Mouse (Mus musculus): ENCODE data around the gene Olfr1358. TPM values are rescaled to one million over a fixed set of nuclear protein-coding genes. Genes with fewer than 3 reads are reported as not detected.
"Not testable (repeated sequence)": the region's sequence is repeated elsewhere in the genome, so short reads cannot be mapped to it uniquely, and the experiment has no call there.

Olfr1358 gene
- polyA plus RNA-seq, 1 experiment from 2014 or later, result not detected

GRCm38 (mm10) chr10:78481928-78482499 lies 35.2 kb upstream of the Olfr1358 start:
- ATAC-seq (ENCODE audit: insufficient read depth, low FRiP score), result peak; percentile 91
- H3K27ac ChIP-seq (ENCODE audit: low read length), result no peak overlapping the region
- no peaks in the 10 kb centered on the region for H3K36me3 ChIP-seq (ENCODE audit: control insufficient read depth, insufficient read depth, low read length)
- H3K9me3 ChIP-seq (replicated peaks; ENCODE audit: control insufficient read depth, low read length), result no peaks in the 10 kb centered on the region
- peak overlapping the region; percentile 86 for H3K4me2 ChIP-seq (ENCODE audit: low read depth, low read length)
- H3K4me3 ChIP-seq (replicated peaks; ENCODE audit: low read length), result peak overlapping the region; percentile 50
- H3K4me1 ChIP-seq (ENCODE audit: control insufficient read depth, insufficient read depth, low read length), result no peaks in the 10 kb centered on the region
- H3K9ac ChIP-seq (ENCODE audit: low read length), result peak overlapping the region; percentile 65
- under 1% methylated on average over 35 of the region's 35 CpGs for WGBS
- H3K27me3 ChIP-seq (ENCODE audit: control insufficient read depth, insufficient read depth, low read length), result no peaks in the 10 kb centered on the region

- not testable (repeated sequence) for H3K27ac ChIP-seq (ENCODE audit: low read length); H3K9ac ChIP-seq (ENCODE audit: low read length); H3K27me3 ChIP-seq (ENCODE audit: control insufficient read depth, insufficient read depth, low read length); H3K4me3 ChIP-seq (replicated peaks; ENCODE audit: low read length); H3K9me3 ChIP-seq (replicated peaks; ENCODE audit: control insufficient read depth, low read length); H3K4me2 ChIP-seq (ENCODE audit: low read depth, low read length); ATAC-seq (ENCODE audit: insufficient read depth, low FRiP score); H3K36me3 ChIP-seq (ENCODE audit: control insufficient read depth, insufficient read depth, low read length); H3K4me1 ChIP-seq (ENCODE audit: control insufficient read depth, insufficient read depth, low read length)
- WGBS, result 57% methylated on average over 2 of the region's 2 CpGs
These were observed 31.9 kb upstream of the Olfr1358 start for GRCm38 (mm10) chr10:78485369-78485768.

GRCm38 (mm10) chr10:78486871-78487270 lies 30.4 kb upstream of the Olfr1358 start:
- ATAC-seq (ENCODE audit: insufficient read depth, low FRiP score), result no peak
- WGBS, result 55% methylated on average over 5 of the region's 5 CpGs

GRCm38 (mm10) chr10:78487431-78488086 lies 29.7 kb upstream of the Olfr1358 start:
- H3K4me2 ChIP-seq (ENCODE audit: low read depth, low read length), result peak overlapping the region; percentile 60
- H3K27me3 ChIP-seq (ENCODE audit: control insufficient read depth, insufficient read depth, low read length), result no peaks in the 10 kb centered on the region
- ATAC-seq (ENCODE audit: insufficient read depth, low FRiP score), result peak; percentile 83
- H3K9me3 ChIP-seq (replicated peaks; ENCODE audit: control insufficient read depth, low read length), result no peaks in the 10 kb centered on the region
- peak overlapping the region; percentile 33 for H3K4me3 ChIP-seq (replicated peaks; ENCODE audit: low read length)
- no peak overlapping the region for H3K27ac ChIP-seq (ENCODE audit: low read length)
- no peaks in the 10 kb centered on the region for H3K36me3 ChIP-seq (ENCODE audit: control insufficient read depth, insufficient read depth, low read length)
- peaks cover 4% of the 10 kb centered on the region; the same call in 1 of the 2 replicates for H3K4me1 ChIP-seq (ENCODE audit: control insufficient read depth, insufficient read depth, low read length)
- 10% methylated on average over 26 of the region's 26 CpGs for WGBS
- H3K9ac ChIP-seq (ENCODE audit: low read length), result peak overlapping the region; percentile 69

More at GRCm38 (mm10) chr10:78486871-78487270, 30.4 kb upstream of the Olfr1358 start:
- Histone ChIP-seq H3K9ac (ENCODE audit: low read length) (no peak overlapping the region), H3K9me3 (replicated peaks; ENCODE audit: control insufficient read depth, low read length) (no peaks in the 10 kb centered on the region), H3K4me3 (replicated peaks; ENCODE audit: low read length) (no peak overlapping the region), H3K27me3 (ENCODE audit: control insufficient read depth, insufficient read depth, low read length) (no peaks in the 10 kb centered on the region), H3K27ac (ENCODE audit: low read length) (no peak overlapping the region), H3K4me2 (ENCODE audit: low read depth, low read length) (no peak overlapping the region), H3K36me3 (ENCODE audit: control insufficient read depth, insufficient read depth, low read length) (no peaks in the 10 kb centered on the region), H3K4me1 (ENCODE audit: control insufficient read depth, insufficient read depth, low read length) (peaks cover 4% of the 10 kb centered on the region; the same call in 1 of the 2 replicates)

GRCm38 (mm10) chr10:78502986-78503733 lies 14.1 kb upstream of the Olfr1358 start:
- no peak overlapping the region for H3K4me2 ChIP-seq (ENCODE audit: low read depth, low read length)
- no peak overlapping the region for H3K9ac ChIP-seq (ENCODE audit: low read length)
- no peaks in the 10 kb centered on the region for H3K36me3 ChIP-seq (ENCODE audit: control insufficient read depth, insufficient read depth, low read length)
- 71% methylated on average over 6 of the region's 6 CpGs for WGBS
- H3K4me3 ChIP-seq (replicated peaks; ENCODE audit: low read length), result no peak overlapping the region
- H3K9me3 ChIP-seq (replicated peaks; ENCODE audit: control insufficient read depth, low read length), result no peaks in the 10 kb centered on the region
- no peak for ATAC-seq (ENCODE audit: insufficient read depth, low FRiP score)
- no peaks in the 10 kb centered on the region for H3K27me3 ChIP-seq (ENCODE audit: control insufficient read depth, insufficient read depth, low read length)
- H3K4me1 ChIP-seq (ENCODE audit: control insufficient read depth, insufficient read depth, low read length), result no peaks in the 10 kb centered on the region
- no peak overlapping the region for H3K27ac ChIP-seq (ENCODE audit: low read length)

GRCm38 (mm10) chr10:78519792-78520191 lies 2.6 kb downstream of the Olfr1358 start:
- no peak for ATAC-seq (ENCODE audit: insufficient read depth, low FRiP score)
- no peak overlapping the region for H3K9ac ChIP-seq (ENCODE audit: low read length)
- H3K27me3 ChIP-seq (ENCODE audit: control insufficient read depth, insufficient read depth, low read length), result no peaks in the 10 kb centered on the region
- H3K36me3 ChIP-seq (ENCODE audit: control insufficient read depth, insufficient read depth, low read length), result no peaks in the 10 kb centered on the region
- no peak overlapping the region for H3K4me2 ChIP-seq (ENCODE audit: low read depth, low read length)
- no peaks in the 10 kb centered on the region for H3K4me1 ChIP-seq (ENCODE audit: control insufficient read depth, insufficient read depth, low read length)
- H3K4me3 ChIP-seq (replicated peaks; ENCODE audit: low read length), result no peak overlapping the region
- no peak overlapping the region for H3K27ac ChIP-seq (ENCODE audit: low read length)
- H3K9me3 ChIP-seq (replicated peaks; ENCODE audit: control insufficient read depth, low read length), result no peaks in the 10 kb centered on the region
- WGBS, result 78% methylated on average over 9 of the region's 9 CpGs

- H3K27me3 ChIP-seq (ENCODE audit: control insufficient read depth, insufficient read depth, low read length), result no peaks in the 10 kb centered on the region
- H3K27ac ChIP-seq (ENCODE audit: low read length), result no peak overlapping the region
- no peaks in the 10 kb centered on the region for H3K4me1 ChIP-seq (ENCODE audit: control insufficient read depth, insufficient read depth, low read length)
- no peak overlapping the region for H3K9ac ChIP-seq (ENCODE audit: low read length)
- 52% methylated on average over 17 of the region's 17 CpGs for WGBS
- H3K4me3 ChIP-seq (replicated peaks; ENCODE audit: low read length), result no peak overlapping the region
- H3K9me3 ChIP-seq (replicated peaks; ENCODE audit: control insufficient read depth, low read length), result no peaks in the 10 kb centered on the region
- H3K4me2 ChIP-seq (ENCODE audit: low read depth, low read length), result no peak overlapping the region
- no peak for ATAC-seq (ENCODE audit: insufficient read depth, low FRiP score)
- H3K36me3 ChIP-seq (ENCODE audit: control insufficient read depth, insufficient read depth, low read length), result no peaks in the 10 kb centered on the region
These were observed 3.2 kb downstream of the Olfr1358 start for GRCm38 (mm10) chr10:78520260-78521005.

- not testable (repeated sequence) for ATAC-seq (ENCODE audit: insufficient read depth, low FRiP score); H3K27me3 ChIP-seq (ENCODE audit: control insufficient read depth, insufficient read depth, low read length); H3K9me3 ChIP-seq (replicated peaks; ENCODE audit: control insufficient read depth, low read length); H3K9ac ChIP-seq (ENCODE audit: low read length); H3K4me1 ChIP-seq (ENCODE audit: control insufficient read depth, insufficient read depth, low read length); H3K4me3 ChIP-seq (replicated peaks; ENCODE audit: low read length); H3K4me2 ChIP-seq (ENCODE audit: low read depth, low read length); H3K36me3 ChIP-seq (ENCODE audit: control insufficient read depth, insufficient read depth, low read length); H3K27ac ChIP-seq (ENCODE audit: low read length)
- 53% methylated on average over 3 of the region's 3 CpGs for WGBS
These were observed 7.8 kb downstream of the Olfr1358 start for GRCm38 (mm10) chr10:78525071-78525470.

Measured in stomach, embryonic 16.5 days (tissue).